Mouse (Mus musculus) hindlimb bud, embryonic 11.5 days (tissue): ENCODE measurements around the gene Gm32687.
"Not testable (repeated sequence)": the region's sequence is repeated elsewhere in the genome, so short reads cannot be mapped to it uniquely, and the experiment has no call there.

Experiments
- DNase-seq: peaks from one replicate; pipeline ENCODE4 v3.0.0-alpha.2; 2012; ENCODE audit warnings: low read depth, low spot score; ENCODE audit errors: extremely low spot score

The Gm32687 gene

DNA sequence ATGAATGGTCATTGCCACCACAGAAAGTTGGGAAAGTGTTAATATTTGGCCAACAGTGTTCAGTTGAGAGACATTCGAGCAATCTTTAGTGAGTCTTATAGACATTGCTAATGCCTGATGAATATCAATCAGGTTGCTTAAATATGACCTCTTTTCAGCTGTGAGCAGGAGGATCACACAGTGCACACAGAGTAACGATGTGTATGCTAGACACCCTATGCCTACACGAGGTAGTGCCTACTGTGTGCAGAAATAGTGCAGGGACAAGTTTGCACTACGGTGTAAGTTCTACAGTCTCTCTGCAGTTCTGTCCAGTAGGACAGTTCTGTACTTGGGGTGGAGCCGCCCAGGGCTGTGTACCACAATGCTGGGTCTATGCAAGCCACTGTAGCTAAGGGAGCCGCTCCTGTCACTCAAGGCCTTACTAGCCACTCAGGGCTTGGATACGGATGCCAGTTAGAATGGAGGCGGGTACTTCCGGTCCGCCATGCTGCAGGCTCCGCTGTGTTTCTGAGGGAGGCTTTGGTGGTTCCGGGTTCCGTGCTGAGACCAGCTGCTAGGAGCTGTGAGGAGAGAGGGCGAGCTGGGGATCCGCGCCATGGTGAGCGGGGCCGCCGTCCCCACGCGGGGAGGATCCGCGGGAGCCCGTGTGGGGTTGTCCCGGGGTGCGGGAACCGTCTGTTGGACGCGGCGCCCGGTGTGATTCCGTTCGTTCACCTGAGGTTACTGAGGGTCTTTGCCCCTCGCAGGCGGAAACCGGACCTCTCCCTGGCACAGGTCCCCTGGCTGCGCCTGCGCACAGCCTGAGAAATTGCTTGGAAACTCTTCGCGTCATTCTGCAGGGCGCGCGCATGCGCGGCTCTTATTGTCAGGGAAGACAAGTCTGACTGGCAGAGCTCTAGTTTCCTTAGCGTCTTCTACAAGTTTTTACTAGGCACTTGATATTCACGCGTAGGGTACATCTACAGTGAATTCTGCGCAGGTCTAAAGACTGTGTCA is at the start of gene Gm32687:
Gene Gm32687, plus strand, starts transcription at position 526 of the 999 bp plus-strand sequence.
- not testable (repeated sequence) for DNase-seq

DNA sequence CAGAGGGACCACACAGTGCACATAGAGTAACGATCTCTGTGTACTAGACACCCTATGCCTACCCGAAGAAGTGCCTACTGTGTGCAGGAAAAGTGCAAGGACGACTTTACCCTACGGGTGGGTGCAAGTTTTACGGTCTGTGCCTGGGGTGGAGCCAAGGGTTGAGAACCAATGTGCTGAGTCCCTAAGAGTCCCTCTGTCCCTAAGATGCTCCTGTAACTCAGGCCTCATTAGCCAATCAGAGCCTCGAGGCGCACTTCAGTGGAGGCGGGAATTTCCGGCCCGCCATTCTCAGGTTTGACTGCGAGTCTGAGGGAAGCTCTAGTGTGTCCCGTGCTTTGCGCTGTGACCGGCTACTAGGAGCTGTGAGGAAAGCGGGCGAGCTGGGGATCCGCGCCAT is 17.5 kb upstream of the Gm32687 start:
- not testable (repeated sequence) for DNase-seq

DNA sequence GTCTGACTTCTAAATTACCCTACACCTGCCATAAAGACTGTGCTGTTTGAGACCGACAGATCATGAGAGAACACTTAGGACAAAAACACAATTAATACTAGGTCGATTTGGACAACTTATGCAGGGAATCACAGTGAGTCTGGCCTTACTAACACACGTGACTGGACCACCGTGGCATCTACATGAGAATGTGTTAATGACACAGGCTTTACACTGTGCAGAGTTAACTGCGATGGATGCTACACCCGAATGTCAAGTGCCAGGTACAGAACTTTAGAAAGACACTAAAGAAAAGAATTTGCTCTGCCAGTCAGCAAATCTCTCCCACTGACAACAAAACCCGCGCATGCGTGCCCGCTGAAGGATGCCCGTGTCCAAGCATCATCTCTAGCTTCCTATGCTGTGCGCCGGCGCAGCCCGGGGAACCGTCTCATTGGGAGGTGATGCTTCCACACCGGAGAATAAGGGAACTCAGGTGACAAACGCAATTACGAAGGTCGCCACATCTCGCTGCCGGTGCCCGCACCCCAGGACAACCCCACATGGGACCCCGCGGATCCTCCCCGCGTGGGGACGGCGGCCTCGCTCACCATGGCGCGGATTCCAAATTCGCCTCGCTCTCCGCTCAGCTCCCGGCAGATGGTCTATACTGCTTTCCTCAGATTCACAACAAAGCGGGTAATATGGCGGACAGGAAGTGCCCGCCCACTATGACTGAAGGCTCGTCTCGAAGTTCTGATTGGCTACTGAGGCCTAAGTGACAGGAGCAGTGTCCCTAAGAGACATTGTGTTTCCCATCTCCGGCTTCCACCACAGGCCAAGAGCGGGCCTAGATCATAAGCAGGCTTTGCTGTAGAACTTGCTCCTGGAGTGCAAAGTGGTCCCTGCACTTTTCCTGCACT is 66.4 kb downstream of the Gm32687 start, which contains the start of gene Zfp781:
Gene Zfp781, minus strand, starts transcription at position 639 of the 902 bp plus-strand sequence.
- not testable (repeated sequence) for DNase-seq
